8 mouse cellular contexts compared by ENCODE assay signal in genomic region chr4:70535711-70536311, GRCm38 (mm10). TPM values are rescaled to one million over a fixed set of nuclear protein-coding genes. Genes with fewer than 3 reads are reported as not detected.
DNase-seq lines count a peak whose midpoint lies in the region; ATAC-seq and TF ChIP-seq lines count a peak whose summit lies in the region.

No protein-coding gene starts in this region.

- H3K4me2 ChIP-seq in liver, postnatal 0 days (ENCODE audit: low read depth, low read length) = peak overlapping the region; percentile 95
- peak overlapping the region; percentile 82 for H3K4me2 ChIP-seq in neural tube, embryonic 11.5 days (ENCODE audit: low read depth)

- TF ChIP-seq CTCF in liver, postnatal 0 days (IDR thresholded peaks at IDR 0.05; ENCODE audit: low read depth) = no peak

- H3K4me1 ChIP-seq in liver, postnatal 0 days (ENCODE audit: insufficient read depth) = peaks cover 16% of the 10 kb centered on the region
- peaks cover 24% of the 10 kb centered on the region for H3K4me1 ChIP-seq in neural tube, embryonic 11.5 days (ENCODE audit: control insufficient read depth, insufficient read depth, low read length)

- no peaks in the 10 kb centered on the region for H3K27me3 ChIP-seq in liver, postnatal 0 days (ENCODE audit: insufficient read depth, low read length)
- no peaks in the 10 kb centered on the region for H3K27me3 ChIP-seq in neural tube, embryonic 11.5 days (ENCODE audit: control insufficient read depth, insufficient read depth, low read length)

- peak; percentile 54 to 63 for DNase-seq in urinary bladder, adult 18-20 months (ENCODE audit: low spot score in 2 of 2)
- DNase-seq in urinary bladder, postnatal 10 days (ENCODE audit: low spot score) = no peak
- peak; percentile 20 for DNase-seq in embryo, embryonic 11.5 days (ENCODE audit: low read depth, low spot score)
- peak; percentile 74 for DNase-seq in heart, adult 8-10 months (ENCODE audit: low spot score)
- peak; percentile 40 for DNase-seq in kidney, adult 11 months
- peak; percentile 42 for DNase-seq in liver, postnatal 0 days
- DNase-seq in neural tube, embryonic 11.5 days (ENCODE audit: low spot score) = peak; percentile 53
- DNase-seq in c-Kit-positive CD71-positive TER-119-positive erythroid progenitor cells, embryonic 14.5 days (ENCODE audit: low spot score) = no peak

- no peaks in the 10 kb centered on the region for H3K9me3 ChIP-seq in liver, postnatal 0 days (ENCODE audit: low read length)
- H3K9me3 ChIP-seq in neural tube, embryonic 11.5 days (ENCODE audit: control insufficient read depth, low read length) = no peaks in the 10 kb centered on the region

- no peak for ATAC-seq in liver, postnatal 0 days
- ATAC-seq in neural tube, embryonic 11.5 days (ENCODE audit: insufficient read depth, low FRiP score, low TSS enrichment) = peak; percentile 0; the same call in 1 of the 2 replicates

- peak overlapping the region; percentile 90 for H3K27ac ChIP-seq in liver, postnatal 0 days (ENCODE audit: low read depth)
- H3K27ac ChIP-seq in neural tube, embryonic 11.5 days (ENCODE audit: low read depth, low read length) = peak overlapping the region; percentile 99

- TF ChIP-seq EP300 in liver, postnatal 0 days (IDR thresholded peaks at IDR 0.05; ENCODE audit: low read depth) = no peak

- H3K9ac ChIP-seq in liver, postnatal 0 days (replicated peaks) = peak overlapping the region; percentile 81
- H3K9ac ChIP-seq in neural tube, embryonic 11.5 days (ENCODE audit: low read length) = peak overlapping the region; percentile 99

- 21% methylated on average over 7 of the region's 7 CpGs for WGBS in liver, postnatal 0 days (ENCODE audit: insufficient replicate concordance)
- WGBS in neural tube, embryonic 11.5 days = 18% methylated on average over 7 of the region's 7 CpGs

- no peaks in the 10 kb centered on the region for H3K36me3 ChIP-seq in liver, postnatal 0 days (replicated peaks; ENCODE audit: insufficient read depth, low read length)
- no peaks in the 10 kb centered on the region for H3K36me3 ChIP-seq in neural tube, embryonic 11.5 days (ENCODE audit: control insufficient read depth, insufficient read depth, low read length)

- H3K4me3 ChIP-seq in liver, postnatal 0 days (ENCODE audit: low read depth, low read length) = peak overlapping the region; percentile 85
- H3K4me3 ChIP-seq in neural tube, embryonic 11.5 days (ENCODE audit: low read depth, low read length) = peak overlapping the region; percentile 92

RNA-seq across cellular contexts. Expression of gene Megf9, which starts 1.0 kb away (rescaled TPM):
- 10 to 100 TPM in 3 of 4 experiments, 1 to 10 TPM in 1; 8.7 to 13.5 (median 12.8) TPM for total RNA-seq in heart, adult 8-10 months (2022)
- 7.2 and 9.4 TPM in 2 replicates for polyA plus RNA-seq in liver, postnatal 0 days (2015; fragmentation: Nextera tagmentation; extraction: Ambion mirVana)
- 29.1 and 29.8 TPM in 2 replicates for polyA plus RNA-seq in neural tube, embryonic 11.5 days (2014; fragmentation: Nextera tagmentation; extraction: Ambion mirVana)

Comparison
In these comparisons a context has a peak if more than half of its experiments do, and no peak if none do; other contexts are left out.
1. DNase-seq: peak in urinary bladder, adult 18-20 months (2 of 2), embryo, embryonic 11.5 days (single experiment), heart, adult 8-10 months (single experiment), kidney, adult 11 months (single experiment), liver, postnatal 0 days (single experiment) and neural tube, embryonic 11.5 days (single experiment); none in urinary bladder, postnatal 10 days (single experiment) and c-Kit-positive CD71-positive TER-119-positive erythroid progenitor cells, embryonic 14.5 days (single experiment).